Mouse (Mus musculus): ENCODE measurements around the gene Gm27029.
"Not testable (repeated sequence)": the region's sequence is repeated elsewhere in the genome, so short reads cannot be mapped to it uniquely, and the experiment has no call there.

The Gm27029 gene

GRCm38 (mm10) chr11:101455627-101456026 lies 31.0 kb upstream of the Gm27029 start:
- no peak for DNase-seq

GRCm38 (mm10) chr11:101454702-101455101 lies 30.1 kb upstream of the Gm27029 start:
- DNase-seq: no peak

GRCm38 (mm10) chr11:101452093-101452774 lies 27.6 kb upstream of the Gm27029 start:
- no peak for DNase-seq

DNA sequence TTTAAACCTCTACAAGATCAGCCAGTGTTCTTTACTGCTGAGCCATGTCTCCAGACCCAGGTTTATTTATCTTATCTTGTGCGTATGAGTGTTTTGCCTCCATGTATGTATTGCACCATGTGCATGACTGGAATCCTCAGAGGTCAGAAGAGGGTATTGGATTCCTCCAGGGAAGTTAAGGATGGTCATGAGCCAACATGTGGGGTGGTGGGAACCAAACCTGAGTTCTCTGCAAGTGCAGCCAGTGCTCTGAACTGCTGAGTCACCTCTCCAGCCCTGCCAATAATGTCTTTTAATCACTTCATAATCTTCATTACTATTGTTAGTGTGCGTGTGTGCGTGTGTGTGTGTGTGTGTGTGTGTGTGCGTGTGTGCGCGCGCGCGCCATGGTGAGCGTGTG lies 26.9 kb upstream of the Gm27029 start:
- DNase-seq: no peak

GRCm38 (mm10) chr11:101450394-101450793 lies 25.8 kb upstream of the Gm27029 start:
- DNase-seq: peak; percentile 54

- not testable (repeated sequence) for DNase-seq
Observed at GRCm38 (mm10) chr11:101449596-101449995, 25.0 kb upstream of the Gm27029 start.

DNA sequence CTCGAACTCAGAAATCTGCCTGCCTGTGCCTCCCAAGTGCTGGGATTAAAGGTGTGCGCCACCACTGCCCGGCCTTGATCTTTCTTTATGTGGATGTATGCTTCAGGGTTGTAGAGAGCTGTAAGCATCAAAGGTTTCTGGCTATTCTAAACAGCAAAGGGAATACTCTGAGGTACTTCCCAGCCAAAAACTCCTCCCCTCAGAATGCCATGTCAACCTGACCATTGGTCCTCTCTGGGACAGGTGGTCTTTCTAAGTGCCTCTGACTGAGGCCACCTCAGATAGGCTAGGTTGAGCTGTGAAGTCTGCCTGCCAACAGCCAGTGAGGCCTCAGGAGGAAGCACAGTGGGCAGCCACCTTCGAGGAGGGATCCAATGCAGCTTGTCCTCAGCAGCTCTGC lies 24.3 kb upstream of the Gm27029 start:
- peak; percentile 21 for DNase-seq

DNA sequence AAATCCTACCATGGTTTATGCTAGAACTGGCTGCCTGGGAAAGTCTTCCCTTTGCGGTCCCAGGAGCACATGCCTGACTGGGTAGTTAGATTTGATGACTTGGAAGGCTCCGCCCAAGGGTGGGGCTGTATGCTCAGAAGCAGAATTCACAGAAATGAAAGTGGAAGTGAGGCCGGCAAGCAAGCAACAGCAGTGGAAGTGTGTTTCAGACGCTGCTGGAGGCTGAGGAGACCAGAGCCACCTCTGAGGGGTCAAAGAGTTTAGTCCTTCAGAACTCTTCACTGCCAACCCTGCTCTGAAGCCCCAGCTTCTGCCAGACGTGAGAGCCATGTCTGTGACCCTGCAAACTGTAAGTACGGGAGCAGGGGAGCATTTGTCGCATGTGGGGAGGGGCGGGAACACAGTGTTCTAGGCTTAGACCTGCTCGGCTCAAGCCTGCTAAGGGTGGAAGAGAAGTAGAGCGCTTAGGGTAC lies 23.7 kb upstream of the Gm27029 start, which contains the start of gene Ifi35:
TSS of gene Ifi35 (plus strand) at position 134 of the 473 bp plus-strand sequence.
- peak; percentile 97 for DNase-seq

GRCm38 (mm10) chr11:101447786-101448185 lies 23.2 kb upstream of the Gm27029 start:
- DNase-seq: no peak

DNA sequence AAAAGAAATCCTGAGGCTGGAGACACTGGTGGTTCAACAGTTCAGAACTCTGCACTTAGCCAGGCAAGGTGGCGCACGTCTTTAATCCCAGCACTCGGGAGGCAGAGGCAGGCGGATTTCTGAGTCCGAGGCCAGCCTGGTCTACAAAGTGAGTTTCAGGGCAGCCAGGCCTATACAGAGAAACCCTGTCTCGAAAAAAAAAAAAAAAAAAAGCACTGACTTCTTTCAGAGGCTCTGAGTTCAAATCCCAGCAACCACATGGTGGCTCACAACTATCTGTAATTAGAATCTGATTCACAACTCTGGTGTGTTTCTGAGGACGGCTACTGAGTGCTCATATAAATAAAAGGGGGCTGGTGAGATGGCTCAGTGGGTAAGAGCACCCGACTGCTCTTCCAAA lies 22.3 kb upstream of the Gm27029 start:
- DNase-seq: not testable (repeated sequence)

- DNase-seq: no peak
Observed at GRCm38 (mm10) chr11:101446319-101446718, 21.7 kb upstream of the Gm27029 start.

- no peak for DNase-seq
Observed at GRCm38 (mm10) chr11:101442760-101443159, 18.2 kb upstream of the Gm27029 start.

- DNase-seq: peak; percentile 98
Observed at GRCm38 (mm10) chr11:101442127-101442693, 17.6 kb upstream of the Gm27029 start, which contains the start of gene Rpl27. Gene Rpl27, plus strand, starts transcription at chr11:101442298.

- DNase-seq: not testable (repeated sequence)
Observed at GRCm38 (mm10) chr11:101441450-101442126, 17.0 kb upstream of the Gm27029 start.

DNA sequence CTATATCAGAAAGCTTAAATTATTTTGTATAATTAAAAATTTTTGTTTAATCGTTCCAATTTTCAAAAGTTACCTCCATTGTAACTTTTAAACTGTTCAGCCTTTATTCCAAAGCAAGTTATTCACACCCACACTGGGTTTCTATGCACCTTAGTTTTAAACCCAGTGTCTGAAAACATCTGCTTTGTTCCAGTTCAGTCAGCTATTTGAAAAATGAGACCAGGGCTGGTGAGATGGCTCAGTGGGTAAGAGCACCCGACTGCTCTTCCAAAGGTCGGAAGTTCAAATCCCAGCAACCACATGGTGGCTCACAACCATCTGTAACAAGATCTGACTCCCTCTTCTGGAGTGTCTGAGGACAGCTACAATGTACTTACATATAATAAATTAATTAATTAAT lies 13.4 kb upstream of the Gm27029 start:
- not testable (repeated sequence) for DNase-seq

DNA sequence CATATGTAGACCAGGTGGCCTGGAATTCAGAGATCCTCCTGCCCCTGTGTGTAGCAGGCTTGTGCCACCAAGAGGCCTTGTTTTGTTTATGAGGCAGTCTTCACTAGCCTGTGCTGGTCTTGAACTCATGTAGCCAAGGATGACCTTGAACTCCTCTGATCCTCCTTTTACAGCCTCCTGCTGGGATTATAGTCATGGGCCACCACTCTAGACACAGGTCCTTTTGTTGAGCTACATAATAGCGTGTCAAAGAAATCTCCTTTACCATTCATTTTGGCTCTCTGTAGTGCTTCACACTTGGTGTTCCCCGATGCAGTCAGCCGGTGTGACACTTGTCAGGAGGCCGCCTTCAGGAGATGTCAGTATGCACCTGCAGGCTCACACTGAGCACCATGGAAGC lies 12.3 kb upstream of the Gm27029 start:
- DNase-seq: no peak

DNA sequence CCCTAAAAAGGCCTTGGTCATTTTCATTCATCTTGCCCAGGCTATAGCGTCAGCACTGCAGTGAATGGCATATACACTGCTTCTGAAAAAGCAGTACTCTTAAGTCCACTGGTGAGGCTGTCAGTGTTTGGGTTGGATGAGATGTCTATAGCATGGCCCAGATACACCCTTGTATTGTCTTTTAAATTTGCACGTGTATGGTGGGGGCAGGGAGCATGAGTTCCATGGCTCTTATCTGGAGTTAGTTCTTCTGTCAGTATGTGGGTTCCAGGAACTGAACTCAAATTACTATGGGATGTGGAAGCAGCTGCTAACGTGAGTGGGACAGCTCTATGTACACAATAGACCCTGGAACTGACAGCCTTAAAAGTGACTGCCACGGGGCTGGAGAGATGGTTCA lies 11.2 kb upstream of the Gm27029 start:
- DNase-seq: no peak

GRCm38 (mm10) chr11:101433396-101433795 lies 8.8 kb upstream of the Gm27029 start:
- no peak for DNase-seq

GRCm38 (mm10) chr11:101431327-101431726 lies 6.7 kb upstream of the Gm27029 start:
- DNase-seq: no peak

- no peak for DNase-seq
Observed at GRCm38 (mm10) chr11:101426165-101426564, 1.6 kb upstream of the Gm27029 start.

- DNase-seq: peak; percentile 99
Observed at GRCm38 (mm10) chr11:101424925-101425813, 573 bp upstream of the Gm27029 start, which contains the start of the genes Rundc1 and Ptges3l. Gene Rundc1, plus strand, starts transcription at chr11:101425085. Gene Ptges3l, minus strand, starts transcription at chr11:101425333.

- no peak for DNase-seq
Observed at GRCm38 (mm10) chr11:101420148-101420547, 4.4 kb downstream of the Gm27029 start.

DNA sequence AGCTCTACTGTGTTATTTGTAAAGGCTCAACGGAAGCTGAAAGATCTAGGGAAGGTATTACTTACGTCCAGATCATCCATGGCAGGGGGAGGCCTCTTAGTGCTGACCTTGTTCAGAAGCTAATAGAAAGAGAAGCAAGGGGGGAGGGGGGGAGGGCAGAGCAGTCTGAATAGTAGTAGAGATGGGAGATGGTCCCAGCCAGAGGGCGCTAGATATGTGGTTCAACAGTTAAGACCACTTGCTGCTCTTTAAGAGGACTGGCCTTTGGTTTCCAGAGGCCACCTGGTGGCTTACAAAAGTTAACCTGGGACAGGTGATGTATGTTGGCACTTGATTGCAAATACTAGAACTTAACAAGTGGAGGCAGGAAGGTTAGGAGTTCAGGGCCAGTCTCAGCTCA lies 5.0 kb downstream of the Gm27029 start:
- DNase-seq: peak; percentile 43
